Mouse (Mus musculus) T-cell, adult 2 months (primary cell): ENCODE measurements around the gene Gsap.
"Not testable (repeated sequence)": the region's sequence is repeated elsewhere in the genome, so short reads cannot be mapped to it uniquely, and the experiment has no call there.

Experiments
- DNase-seq: peaks from one replicate; pipeline ENCODE4 v3.0.0; 2022; ENCODE audit warnings: low spot score

The Gsap gene

DNA sequence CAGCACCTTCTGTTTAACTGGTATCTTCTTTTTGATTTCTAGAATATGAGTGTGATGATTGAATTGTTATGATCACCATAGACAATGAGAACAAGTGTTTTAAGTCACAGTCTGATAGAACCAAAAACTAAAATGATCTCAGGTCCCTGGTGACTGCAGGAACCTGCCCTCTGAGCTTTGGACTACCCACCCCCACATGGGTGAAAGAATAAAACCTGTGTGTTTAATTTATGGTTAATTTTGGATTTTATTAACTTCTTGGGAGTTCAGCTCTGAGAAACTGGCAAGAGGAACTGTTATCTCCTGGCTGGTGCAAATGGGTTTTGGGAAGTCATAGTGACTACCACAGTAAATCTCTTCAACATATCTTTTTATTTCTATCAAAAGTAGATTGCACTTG, 6.6 kb upstream of the Gsap start:
- no peak for DNase-seq

DNA sequence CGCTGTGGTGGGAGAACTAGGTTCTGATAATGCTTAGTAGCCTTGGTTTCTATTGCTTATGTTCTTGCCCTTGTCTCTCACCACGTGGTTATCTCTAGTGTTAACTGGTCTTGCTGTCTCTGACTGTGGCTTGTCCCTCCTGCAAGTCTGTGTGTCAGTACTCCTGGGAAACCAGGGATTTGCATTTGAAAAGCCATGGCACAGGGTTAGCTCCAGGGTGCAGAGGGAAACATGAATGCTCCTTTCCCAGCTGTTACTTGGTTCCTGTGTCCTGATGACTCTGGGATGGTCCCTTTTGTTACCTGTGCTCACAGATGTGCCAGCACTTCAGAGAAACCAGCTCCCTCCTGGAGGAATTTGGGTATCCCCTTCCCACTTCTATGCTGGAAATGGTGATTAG, 3.0 kb upstream of the Gsap start:
- not testable (repeated sequence) for DNase-seq

GRCm38 (mm10) chr5:21186821-21187220, 766 bp downstream of the Gsap start:
- peak; percentile 5 for DNase-seq

- DNase-seq: no peak
Measured at GRCm38 (mm10) chr5:21188435-21188834, 2.4 kb downstream of the Gsap start.

DNA sequence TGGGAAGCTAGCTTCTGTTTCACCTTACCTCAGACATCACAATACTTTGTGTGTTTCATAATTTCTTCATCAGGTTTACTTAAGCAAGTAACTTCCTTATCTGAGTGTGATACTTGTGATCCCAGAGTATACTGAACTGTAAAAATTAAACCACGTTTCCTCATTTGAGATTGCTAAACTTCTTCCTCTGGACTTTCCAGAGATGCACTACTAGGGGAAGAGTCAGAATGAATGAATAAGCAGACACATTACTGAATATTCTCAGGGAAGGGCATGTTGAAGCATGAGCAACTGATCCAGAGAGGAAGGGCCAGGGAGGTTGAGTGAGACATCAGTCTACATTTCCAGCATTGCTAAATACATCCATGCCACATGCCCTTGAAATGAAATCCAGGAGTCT, 3.0 kb downstream of the Gsap start:
- no peak for DNase-seq

DNA sequence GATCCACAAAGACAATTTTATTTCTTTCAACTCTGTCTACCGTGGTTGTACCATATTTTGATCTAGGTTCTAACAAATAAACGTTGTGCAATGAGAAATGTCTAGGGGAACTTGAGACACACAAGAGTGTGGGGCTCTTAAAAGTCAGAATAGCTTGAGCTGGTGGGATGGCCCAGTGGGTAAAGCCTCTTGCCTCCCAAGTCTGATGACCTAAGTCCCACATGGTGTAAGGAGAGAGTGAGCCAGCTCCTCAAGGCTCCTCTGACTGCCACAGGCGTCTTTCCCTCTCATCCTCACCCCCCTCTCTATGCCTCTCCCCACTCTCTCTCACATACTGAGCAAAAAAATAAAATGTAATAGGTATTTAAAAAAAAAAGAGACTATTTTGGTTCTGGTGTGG, 3.4 kb downstream of the Gsap start:
- DNase-seq: no peak

DNA sequence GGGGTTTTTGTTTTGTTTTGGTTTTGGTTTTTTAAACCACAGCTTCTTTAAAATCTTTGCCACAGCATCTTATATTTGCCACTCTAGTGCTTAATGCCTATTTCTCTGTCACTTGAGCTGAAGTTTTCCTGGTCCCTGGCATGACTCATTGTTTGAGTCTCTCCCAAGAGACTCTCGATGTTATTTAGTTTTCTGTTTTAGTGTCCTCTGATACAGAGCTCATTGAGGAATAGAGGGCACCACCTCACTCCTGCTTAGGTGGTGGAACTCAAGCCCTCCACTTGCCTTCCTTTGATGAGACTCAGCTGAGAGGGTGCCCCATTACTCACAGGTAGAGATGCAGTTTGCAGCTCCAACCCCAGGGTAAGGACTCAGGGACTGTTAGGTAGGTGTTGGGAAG, 17.4 kb downstream of the Gsap start:
- no peak for DNase-seq

DNA sequence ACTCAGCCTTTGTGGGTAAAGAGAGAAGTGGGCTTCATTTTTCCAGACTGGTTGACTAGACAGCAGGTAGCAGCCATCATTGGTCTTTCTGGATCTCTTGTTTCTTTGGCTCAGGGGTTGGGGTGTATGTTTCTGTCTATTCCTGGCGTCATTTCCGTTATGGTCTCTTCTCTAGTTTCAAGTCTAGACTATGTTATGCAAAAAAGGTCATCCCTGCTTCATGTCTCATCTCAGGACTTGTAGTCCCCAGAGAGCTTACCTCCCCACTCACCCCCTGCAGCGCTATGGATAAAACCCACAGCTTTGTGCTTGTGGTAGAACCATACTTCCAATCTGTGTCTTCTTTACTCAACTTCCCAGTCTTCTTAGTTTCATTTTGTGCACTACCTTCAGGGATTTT, 18.1 kb downstream of the Gsap start:
- DNase-seq: no peak

- no peak for DNase-seq
Measured at GRCm38 (mm10) chr5:21206014-21206413, 20.0 kb downstream of the Gsap start.

- DNase-seq: no peak
Measured at GRCm38 (mm10) chr5:21211406-21211805, 25.4 kb downstream of the Gsap start.

GRCm38 (mm10) chr5:21212933-21213332, 26.9 kb downstream of the Gsap start:
- no peak for DNase-seq

GRCm38 (mm10) chr5:21213801-21214200, 27.7 kb downstream of the Gsap start:
- peak; percentile 48 for DNase-seq

DNA sequence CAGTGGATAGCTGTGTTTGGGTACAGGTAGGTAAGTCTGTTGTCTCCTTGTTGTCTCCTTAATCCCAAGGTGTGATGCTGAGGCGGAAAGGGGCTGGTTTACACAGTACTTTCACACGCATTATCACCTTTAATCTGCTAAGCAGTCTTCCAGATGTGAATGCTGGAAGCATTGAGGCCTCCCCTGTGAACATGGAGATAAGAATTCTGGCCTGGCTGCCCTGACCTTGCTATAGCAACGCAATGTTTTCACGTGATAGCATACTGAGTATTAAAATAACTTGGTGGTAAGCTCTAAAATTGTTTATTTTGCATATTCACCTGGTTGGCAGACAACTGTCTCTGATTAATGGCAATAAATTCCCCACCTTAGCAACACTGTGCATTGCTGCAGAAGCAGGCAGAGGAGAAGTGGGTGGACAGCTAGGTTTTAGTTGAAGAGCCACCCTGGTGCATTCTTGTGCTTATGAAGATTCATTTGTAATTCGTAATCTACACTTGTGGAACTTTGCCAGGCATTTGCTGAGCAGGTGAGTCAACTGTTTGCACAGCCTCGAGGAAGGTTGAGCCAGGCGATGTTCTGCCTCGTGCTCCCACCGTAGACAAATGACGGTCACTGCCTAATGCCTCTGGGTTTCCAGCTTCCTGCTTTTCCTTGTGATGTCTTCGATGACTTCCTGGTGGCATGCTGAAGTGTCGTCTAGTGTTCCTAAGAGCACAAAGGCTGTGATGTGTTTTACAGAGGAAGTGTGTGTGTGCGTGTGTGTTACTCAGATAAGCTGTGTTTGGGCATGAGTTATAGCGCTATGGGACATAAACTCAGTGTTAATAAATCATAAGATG, 31.6 kb downstream of the Gsap start:
- DNase-seq: no peak

DNA sequence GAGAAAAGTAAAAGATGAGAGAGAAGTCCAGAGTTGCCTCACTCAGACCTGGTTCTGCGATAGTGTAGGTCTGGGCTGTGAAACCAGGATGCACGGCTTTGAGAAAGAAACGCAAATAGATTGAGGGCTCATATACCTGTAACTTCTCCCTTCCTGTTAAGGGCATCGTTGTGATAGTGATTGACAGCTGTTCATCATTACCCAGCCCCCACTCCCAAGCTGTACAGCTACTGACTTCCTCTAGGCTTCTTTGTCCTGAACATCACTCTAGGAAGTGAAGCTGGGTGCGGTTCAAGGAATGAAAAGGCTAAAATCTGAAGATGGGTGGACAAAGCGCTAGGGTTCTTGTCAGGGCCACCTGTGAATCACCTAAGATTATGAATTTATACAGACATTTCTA, 46.8 kb downstream of the Gsap start:
- no peak for DNase-seq

GRCm38 (mm10) chr5:21244575-21244974, 58.5 kb downstream of the Gsap start:
- no peak for DNase-seq

- DNase-seq: no peak
Measured at GRCm38 (mm10) chr5:21245241-21245640, 59.2 kb downstream of the Gsap start.

DNA sequence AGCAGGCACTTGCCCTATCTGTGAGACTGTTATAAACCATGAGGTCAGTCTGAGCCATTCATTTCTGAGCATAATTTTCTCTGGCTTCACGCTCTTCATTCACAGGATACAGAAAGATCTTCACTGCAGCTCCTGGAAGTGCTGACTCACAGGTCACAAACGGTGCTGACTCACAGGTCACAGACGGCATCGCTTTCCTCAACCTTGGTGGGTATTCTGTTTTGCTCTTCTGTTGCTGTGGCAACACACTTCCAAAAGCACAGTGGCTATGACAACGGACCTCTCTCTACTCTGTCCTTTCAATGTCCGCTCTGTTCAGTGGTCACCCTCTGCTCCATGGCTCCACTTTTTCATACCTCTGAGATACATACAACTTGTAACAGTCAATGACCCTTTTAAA, 60.7 kb downstream of the Gsap start:
- no peak for DNase-seq

- no peak for DNase-seq
Measured at GRCm38 (mm10) chr5:21247916-21248315, 61.9 kb downstream of the Gsap start.

DNA sequence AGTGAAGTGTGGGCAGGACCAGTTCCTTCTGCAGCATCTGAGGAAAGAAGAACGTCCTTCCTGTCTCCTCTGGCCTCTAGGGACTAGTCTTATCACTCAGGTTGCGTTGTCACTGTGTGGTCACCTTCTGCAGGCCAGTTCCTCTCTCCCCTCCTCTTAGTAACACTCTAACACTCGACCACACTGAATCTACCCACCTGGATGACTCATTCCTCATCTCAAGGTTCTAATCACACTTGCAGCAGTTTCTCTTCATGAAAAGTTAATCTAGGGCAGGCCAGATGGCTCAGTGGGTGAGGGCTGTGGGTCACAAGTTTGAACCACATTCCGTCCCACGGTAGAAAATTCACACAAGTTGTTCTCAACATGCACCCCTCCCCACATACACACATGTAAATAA, 62.8 kb downstream of the Gsap start:
- no peak for DNase-seq

DNA sequence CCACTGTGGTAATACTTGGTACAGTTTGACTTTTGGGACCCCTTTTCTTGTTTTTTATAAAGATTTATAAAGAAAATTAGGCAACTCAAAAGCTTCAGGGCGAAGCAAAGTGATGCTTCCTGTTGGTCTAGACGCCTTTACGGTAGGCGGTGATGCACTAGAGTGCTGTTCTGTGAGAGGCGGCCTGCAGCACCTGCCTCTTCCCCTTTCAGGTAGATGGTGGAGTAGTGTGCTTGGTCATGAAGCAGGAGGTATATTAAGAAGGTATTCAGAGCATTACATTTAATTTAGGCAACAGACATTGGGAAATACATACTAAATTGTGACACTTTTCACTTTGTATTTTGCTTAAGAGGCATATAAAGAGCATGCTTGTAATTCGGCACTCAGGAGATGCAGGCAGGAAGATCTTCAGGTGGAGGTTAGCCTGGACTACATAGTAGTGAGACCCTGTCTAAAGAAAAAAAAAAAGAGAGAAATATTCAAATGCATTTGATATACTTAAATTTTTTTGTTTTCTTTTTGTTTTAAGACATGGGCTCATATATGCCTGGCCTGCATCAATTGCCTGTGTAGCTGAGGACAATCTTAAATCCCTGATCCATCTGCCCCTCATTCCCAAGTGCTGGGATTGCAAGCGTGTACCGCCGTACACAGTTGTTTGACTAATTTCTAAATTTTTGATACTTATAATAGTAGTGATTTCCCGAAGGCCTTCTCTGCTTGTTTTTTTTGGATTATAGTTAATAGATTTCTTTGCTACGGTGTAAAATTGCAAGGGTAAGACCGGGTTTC, 68.9 kb downstream of the Gsap start:
- DNase-seq: peak; percentile 42

- peak; percentile 70 for DNase-seq
Measured at GRCm38 (mm10) chr5:21255551-21256132, 69.6 kb downstream of the Gsap start.

DNA sequence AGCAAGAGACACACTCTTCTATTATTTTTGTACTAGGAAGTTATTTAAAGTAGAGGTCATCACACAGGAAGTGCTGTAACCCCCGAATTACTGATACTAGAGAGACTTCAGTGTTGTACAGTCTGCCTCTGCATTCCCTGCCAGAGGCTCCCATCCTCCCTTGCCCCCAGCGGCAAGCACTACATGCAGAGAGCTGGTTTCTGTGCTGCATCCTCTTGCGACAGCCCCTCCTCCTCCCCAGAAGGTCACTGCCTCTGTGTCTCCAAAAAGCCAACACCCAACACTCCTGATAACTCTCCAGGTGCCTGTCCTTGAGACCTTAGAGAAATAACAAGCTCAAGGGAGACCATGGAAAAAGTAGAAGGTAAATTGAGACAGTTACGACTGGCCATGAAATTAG, 71.1 kb downstream of the Gsap start:
- DNase-seq: no peak

GRCm38 (mm10) chr5:21257806-21258205, 71.8 kb downstream of the Gsap start:
- DNase-seq: peak; percentile 24
